Mouse (Mus musculus) liver, adult 2 months (tissue): ENCODE data around the gene Plin2.

Experiments
- CTCF ChIP-seq: fragments of 200-500 bp; IDR thresholded peaks from 2 replicates; pipeline ENCODE4 v1.5.1; 2011; ENCODE audit warnings: low read depth, low read length, control low read depth
- POLR2A ChIP-seq: fragments of 200-500 bp; IDR thresholded peaks from 2 replicates; pipeline ENCODE4 v1.6.1; 2011; ENCODE audit warnings: low read length, control low read depth; ENCODE audit not compliant: insufficient read depth; ENCODE audit errors: extremely low read depth

DNA sequence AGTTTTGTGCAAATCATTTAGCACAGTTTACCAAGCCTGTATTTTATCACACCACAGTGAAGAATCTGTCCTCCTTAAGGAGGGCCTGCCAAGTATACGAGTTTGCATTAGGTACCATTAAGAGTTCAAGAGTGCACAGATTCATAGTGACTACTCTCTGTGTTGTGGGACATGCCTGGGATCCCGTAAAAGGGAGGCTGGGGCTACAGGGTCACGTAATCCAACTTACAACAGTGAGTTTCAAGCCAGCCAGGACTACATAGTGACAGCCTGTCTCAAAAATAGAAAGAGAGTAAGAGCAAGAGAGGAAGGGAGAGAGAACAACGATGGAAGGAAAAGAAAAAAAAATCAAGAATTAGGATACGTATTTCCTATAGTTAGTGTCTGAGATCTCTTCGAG, 14.9 kb upstream of the Plin2 start:
- TF ChIP-seq POLR2A, result no peak
- no peak for TF ChIP-seq CTCF
